Mouse (Mus musculus) spleen, postnatal 14 days (tissue): ENCODE results near the gene Gata3.

Experiments
- DNase-seq, 2 experiments: peaks; one replicate each; pipeline ENCODE4 v3.0.0; 2021 to 2022; ENCODE audit warnings: low spot score in 2 of 2

Gata3 gene

GRCm38 (mm10) chr2:9872682-9873081, 17.2 kb downstream of the Gata3 start:
- no peak for DNase-seq

- DNase-seq = no peak
Measured at GRCm38 (mm10) chr2:9871798-9872197, 18.0 kb downstream of the Gata3 start.

GRCm38 (mm10) chr2:9871141-9871716, 18.6 kb downstream of the Gata3 start:
- DNase-seq = no peak

- DNase-seq = no peak
Measured at GRCm38 (mm10) chr2:9867092-9867825, 22.6 kb downstream of the Gata3 start.

- no peak for DNase-seq
Measured at GRCm38 (mm10) chr2:9860698-9861097, 29.1 kb downstream of the Gata3 start.

- no peak for DNase-seq
Measured at GRCm38 (mm10) chr2:9855861-9856260, 34.0 kb downstream of the Gata3 start.

- no peak for DNase-seq
Measured at GRCm38 (mm10) chr2:9852851-9853576, 36.8 kb downstream of the Gata3 start.

GRCm38 (mm10) chr2:9835195-9835594, 54.6 kb downstream of the Gata3 start:
- no peak for DNase-seq

- no peak for DNase-seq
Measured at GRCm38 (mm10) chr2:9833712-9834111, 56.1 kb downstream of the Gata3 start.

GRCm38 (mm10) chr2:9827624-9828023, 62.2 kb downstream of the Gata3 start:
- DNase-seq = no peak

- no peak for DNase-seq
Measured at GRCm38 (mm10) chr2:9820611-9821010, 69.2 kb downstream of the Gata3 start.

- no peak for DNase-seq
Measured at GRCm38 (mm10) chr2:9818177-9818785, 71.6 kb downstream of the Gata3 start.
